Mouse (Mus musculus) ovary, adult 18-20 months (tissue): ENCODE measurements around the gene 2310057N15Rik.
"Not testable (repeated sequence)": the region's sequence is repeated elsewhere in the genome, so short reads cannot be mapped to it uniquely, and the experiment has no call there.

Source experiments
- DNase-seq: peaks from one replicate; pipeline ENCODE4 v3.0.0; 2022; ENCODE audit warnings: low spot score, mixed read lengths

2310057N15Rik gene

DNA sequence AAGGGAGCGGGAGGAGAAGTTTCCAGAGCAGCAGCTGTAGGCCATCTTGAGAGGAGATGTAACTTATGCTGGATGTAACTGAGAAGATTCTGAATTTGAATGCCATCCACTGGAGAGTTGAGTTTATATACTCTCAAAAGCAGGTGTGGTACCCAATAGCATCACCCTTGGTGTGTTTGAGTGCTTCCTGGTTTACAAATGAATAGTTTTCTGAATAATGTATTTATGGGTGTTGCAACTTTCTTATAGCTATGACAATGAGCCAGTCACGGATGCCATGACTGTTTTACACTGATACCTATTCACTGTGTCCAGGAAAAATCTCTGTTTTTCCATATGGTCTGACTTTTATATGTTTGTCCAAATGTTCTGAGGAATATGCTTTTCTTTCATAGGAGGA is at the start of gene 2310057N15Rik:
TSS of gene 2310057N15Rik (minus strand) at position 101 of the 400 bp plus-strand sequence.
- no peak for DNase-seq

DNA sequence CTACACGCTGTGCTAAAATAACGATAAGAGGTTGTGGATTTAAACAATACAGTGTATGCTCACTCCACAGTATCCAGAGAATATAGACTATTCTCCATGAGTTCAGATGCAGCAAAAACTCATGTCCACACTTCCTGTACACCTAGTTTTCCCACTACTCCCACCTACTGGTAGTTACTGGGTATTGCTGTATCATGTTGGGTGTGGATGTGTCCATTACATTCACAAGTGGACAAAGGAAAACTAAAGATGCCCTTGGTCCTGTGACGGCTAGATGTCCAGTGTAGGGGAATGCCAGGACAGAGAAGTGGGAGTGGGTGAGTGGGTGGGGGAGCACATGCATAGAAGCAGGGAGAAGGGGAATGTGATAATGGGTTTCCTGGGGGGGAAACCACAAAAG is 49.7 kb upstream of the 2310057N15Rik start:
- no peak for DNase-seq

DNA sequence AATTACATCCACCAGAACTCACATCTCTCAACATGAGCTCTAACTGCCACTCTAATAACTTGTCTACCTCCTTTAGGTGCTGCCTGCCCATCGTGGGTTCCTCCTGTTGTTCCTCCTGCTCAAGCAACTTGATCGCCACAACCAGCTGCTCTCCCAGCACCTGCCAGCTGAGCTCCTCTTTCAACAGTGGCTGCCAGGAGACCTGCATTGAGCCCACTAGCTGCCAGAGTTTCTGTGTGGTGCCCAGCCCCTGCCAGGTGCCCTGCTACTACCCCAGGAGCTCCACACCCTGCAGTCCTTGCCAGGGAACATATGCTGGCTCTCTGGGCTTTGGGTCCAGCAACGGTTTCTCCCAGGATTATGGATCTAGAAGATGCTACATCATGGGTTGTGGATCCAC is 46.1 kb upstream of the 2310057N15Rik start, which contains the start of gene Krtap15:
TSS of gene Krtap15 (plus strand) at position 150 of the 400 bp plus-strand sequence.
- DNase-seq: no peak

DNA sequence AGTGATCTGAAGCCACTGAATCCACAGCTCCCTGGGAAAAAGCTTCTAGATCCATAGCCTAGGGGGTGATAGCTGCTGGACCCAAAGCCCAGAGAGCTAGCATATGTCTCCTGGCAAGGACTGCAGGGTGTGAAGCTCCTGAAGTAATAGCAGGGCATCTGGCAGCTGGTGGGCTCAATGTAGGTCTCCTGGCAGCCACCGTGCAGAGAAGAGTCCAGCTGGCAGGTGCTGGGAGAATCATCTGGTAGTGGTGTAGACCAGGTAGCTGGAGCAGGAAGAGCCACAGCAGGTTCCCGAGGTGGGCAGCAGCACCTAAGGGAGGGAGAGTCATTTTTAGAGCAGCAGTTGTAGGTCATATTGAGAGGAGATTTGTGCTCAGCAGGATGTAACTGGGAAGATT is 37.8 kb upstream of the 2310057N15Rik start, which contains the start of gene Gm20741:
TSS of gene Gm20741 (minus strand) at position 394 of the 400 bp plus-strand sequence.
- DNase-seq: no peak

DNA sequence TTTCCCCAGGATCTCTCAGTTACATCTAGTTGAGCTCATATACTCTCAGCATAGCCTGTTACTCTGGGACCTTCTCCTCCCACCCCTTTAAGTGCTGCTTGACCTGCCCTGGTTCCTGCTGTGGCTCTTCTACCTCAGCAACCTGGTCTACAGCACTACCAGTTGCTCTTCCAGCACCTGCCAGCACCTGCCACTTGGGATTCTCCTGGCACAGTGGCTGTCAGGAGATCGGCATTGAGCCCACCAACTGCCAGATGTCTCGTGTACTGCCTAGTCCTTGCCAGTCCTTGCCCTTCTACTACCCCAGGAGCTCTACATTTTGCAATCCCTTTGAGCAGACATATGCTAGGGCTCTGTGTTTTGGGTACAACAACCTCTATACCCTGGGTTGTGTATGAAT is 12.8 kb upstream of the 2310057N15Rik start:
- no peak for DNase-seq

DNA sequence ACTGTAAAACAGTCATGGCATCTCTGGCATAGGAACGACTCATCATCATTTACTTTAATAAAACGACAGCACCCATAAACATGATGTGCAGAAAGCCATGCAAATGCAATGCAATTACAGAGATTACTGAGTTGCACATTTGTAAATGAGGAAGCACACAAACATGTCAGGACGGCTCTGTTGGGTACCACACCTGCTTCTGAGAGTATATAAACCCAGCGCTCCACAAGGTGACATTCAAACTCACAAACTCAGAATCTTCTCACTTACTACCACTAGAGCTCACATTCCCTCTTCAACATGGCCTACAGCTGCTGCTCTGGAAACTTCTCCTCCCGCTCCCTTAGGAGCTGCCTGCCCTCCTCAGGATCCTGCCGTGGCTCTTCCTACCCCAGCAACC is 3.6 kb upstream of the 2310057N15Rik start, which contains the start of gene Gm5965:
TSS of gene Gm5965 (plus strand) at position 301 of the 400 bp plus-strand sequence.
- no peak for DNase-seq

DNA sequence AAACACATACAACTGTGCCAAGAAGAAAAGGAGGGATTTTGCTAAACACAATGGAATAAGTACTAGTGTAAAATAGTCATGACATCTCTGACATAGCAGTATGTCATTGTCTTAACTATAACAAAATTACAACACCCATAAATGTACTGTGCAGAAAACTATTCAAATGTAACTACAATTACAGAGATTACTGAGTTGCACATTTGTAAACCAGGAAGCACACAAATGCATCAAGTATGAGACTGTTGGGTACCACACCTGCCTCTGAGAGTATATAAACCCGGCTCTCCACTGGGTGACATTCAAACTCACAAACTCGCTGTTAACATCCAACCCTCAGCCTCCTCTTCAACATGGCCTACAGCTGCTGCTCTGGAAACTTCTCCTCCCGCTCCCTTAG is 15.5 kb downstream of the 2310057N15Rik start, which contains the start of gene 2310034C09Rik:
TSS of gene 2310034C09Rik (plus strand) at position 301 of the 400 bp plus-strand sequence.
- not testable (repeated sequence) for DNase-seq

DNA sequence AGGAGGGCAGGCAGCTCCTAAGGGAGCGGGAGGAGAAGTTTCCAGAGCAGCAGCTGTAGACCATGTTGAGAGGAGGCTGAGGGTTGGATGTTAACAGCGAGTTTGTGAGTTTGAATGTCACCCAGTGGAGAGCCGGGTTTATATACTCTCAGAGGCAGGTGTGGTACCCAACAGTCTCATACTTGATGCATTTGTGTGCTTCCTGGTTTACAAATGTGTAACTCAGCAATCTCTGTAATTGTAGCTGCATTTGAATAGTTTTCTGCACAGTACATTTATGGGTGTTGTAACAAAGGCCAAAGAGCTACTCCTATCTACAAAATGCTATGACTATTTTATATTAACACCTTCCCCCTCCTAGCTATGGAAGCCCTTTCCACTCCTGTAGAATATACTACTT is 22.5 kb downstream of the 2310057N15Rik start, which contains the start of gene Krtap13:
TSS of gene Krtap13 (minus strand) at position 101 of the 400 bp plus-strand sequence.
- DNase-seq: not testable (repeated sequence)

DNA sequence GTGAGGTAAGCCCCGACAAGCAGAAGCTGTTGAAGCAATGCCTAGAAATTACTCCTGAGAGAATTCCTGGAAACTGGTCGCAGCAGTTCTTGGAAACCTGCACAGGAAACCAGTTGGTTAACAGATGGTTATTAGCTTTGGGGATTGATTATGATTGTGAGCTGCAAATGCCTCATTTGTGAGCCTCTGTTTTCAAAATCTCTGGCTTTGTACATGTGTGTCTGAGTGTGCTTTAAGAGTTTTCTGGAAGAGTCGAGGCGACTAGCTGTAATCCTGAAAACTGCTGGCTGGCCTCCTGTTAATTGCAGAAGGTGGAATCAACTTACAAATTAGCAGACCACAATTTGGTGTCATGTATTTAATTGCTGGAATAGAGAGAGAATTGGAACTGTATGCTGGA is 26.1 kb downstream of the 2310057N15Rik start:
- no peak for DNase-seq

DNA sequence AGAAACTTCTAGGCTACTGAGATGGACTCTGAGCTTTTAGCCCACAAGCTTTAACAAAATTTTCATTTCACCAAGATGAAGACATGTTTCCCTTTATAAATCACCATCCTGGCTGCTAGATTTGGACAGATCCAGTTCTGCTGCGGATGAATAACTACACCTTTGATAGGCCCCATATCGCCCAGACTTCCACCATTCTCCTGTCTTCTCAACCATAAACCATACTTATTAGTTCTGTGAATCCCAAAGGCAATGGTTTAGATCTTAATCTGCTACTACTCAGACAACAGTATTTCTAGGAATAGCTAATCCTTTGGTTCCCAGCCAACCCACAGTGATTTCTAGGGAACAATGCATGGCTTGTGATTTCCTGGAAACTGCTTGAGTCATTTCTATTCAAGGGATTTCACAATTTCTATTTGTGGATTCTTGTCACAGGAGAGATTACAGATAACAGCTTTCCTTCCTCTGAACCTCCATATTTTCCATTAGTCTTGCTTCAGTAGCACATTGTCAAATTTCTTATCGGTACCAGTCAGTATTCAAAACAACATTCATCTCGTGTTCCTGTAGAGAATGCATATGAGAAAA is 29.2 kb downstream of the 2310057N15Rik start:
- no peak for DNase-seq

DNA sequence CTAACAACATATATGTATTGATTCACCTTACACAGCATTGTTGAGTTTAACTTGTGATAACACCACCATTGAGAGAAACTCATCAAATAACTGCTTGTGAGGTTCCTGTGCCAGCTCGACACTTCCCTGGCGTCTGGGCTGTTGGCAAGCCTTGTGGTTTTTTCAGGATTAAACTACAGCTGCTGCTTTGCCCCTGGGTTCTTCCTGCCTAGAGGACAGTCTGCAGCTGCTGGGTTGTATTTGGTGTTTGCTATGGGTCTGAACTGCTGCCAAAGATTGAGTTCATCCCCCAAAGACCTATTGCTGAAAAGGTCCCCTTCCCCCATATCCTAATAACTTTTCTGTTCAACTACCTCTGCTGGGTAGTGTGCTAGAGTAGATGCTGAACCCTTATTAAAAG is 38.6 kb downstream of the 2310057N15Rik start:
- DNase-seq: no peak

DNA sequence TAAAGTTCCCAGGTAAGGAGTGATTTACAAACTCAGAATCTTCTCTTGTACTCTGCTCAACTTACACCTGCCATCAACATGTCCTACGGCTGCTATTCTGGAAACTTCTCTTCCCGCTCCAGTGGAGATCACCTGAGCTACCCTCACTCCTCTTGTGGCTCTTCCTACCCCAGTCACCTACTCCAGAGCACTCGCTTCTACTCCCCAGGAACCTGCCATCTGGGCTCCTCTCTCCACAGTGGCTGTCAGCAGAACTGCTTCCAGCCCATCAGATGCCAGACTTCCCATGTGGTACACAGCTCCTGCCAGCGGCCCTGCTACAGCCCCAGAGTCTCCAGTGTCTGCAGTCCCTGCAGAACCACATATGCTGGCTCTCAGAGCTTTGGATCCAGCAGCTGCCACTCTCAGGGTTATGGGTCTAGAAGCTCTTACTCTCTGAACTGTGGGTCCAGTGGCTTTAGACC is 45.2 kb downstream of the 2310057N15Rik start, which contains the start of gene Krtap13-1:
TSS of gene Krtap13-1 (plus strand) at position 51 of the 464 bp plus-strand sequence.
- no peak for DNase-seq
